Mouse (Mus musculus): Measurements from ENCODE around the gene Otulin. TPM values are rescaled to one million over a fixed set of nuclear protein-coding genes. Genes with fewer than 3 reads are reported as not detected.
A peak's percentile ranks its signal among the peaks of the same experiment; 100 is the strongest.

The Otulin gene
- polyA plus RNA-seq, 1 experiment from 2014 or later: 28.2 TPM

GRCm38 (mm10) chr15:27496596-27497299 lies 133.7 kb downstream of the Otulin start:
- Histone ChIP-seq H3K4me3 (no peak overlapping the region), H3K36me3 (no peaks in the 10 kb centered on the region), H3K9me3 (replicated peaks) (no peaks in the 10 kb centered on the region), H3K27me3 (ENCODE audit: low read depth, poor library complexity, severe bottlenecking) (peaks cover 9% of the 10 kb centered on the region; the same call in 1 of the 2 replicates), H3K27ac (replicated peaks) (peak overlapping the region; percentile 60), H3K4me1 (peaks cover 60% of the 10 kb centered on the region)
- no peak for DNase-seq (ENCODE audit: low spot score)
- WGBS: 79% methylated on average over 11 of the region's 11 CpGs

- Histone ChIP-seq H3K27me3 (ENCODE audit: low read depth, poor library complexity, severe bottlenecking) (peaks cover 15% of the 10 kb centered on the region; the same call in 1 of the 2 replicates), H3K27ac (replicated peaks) (peak overlapping the region; percentile 55), H3K4me3 (no peak overlapping the region), H3K4me1 (peaks cover 61% of the 10 kb centered on the region), H3K36me3 (no peaks in the 10 kb centered on the region), H3K9me3 (replicated peaks) (no peaks in the 10 kb centered on the region)
- no peak for DNase-seq (ENCODE audit: low spot score)
- WGBS: 50% methylated on average over 5 of the region's 5 CpGs
Measured at GRCm38 (mm10) chr15:27495981-27496401, 134.5 kb downstream of the Otulin start.

GRCm38 (mm10) chr15:27493516-27493915 lies 137.0 kb downstream of the Otulin start:
- no peak for DNase-seq (ENCODE audit: low spot score)
- Histone ChIP-seq H3K36me3 (no peaks in the 10 kb centered on the region), H3K4me3 (no peak overlapping the region), H3K27me3 (ENCODE audit: low read depth, poor library complexity, severe bottlenecking) (peaks cover 38% of the 10 kb centered on the region), H3K27ac (replicated peaks) (peak overlapping the region; percentile 24; the same call in 1 of the 2 replicates), H3K9me3 (replicated peaks) (no peaks in the 10 kb centered on the region), H3K4me1 (peaks cover 79% of the 10 kb centered on the region)
- 37% methylated on average over 10 of the region's 10 CpGs for WGBS

- no peak for DNase-seq (ENCODE audit: low spot score)
- Histone ChIP-seq H3K36me3 (no peaks in the 10 kb centered on the region), H3K27ac (replicated peaks) (no peak overlapping the region), H3K27me3 (ENCODE audit: low read depth, poor library complexity, severe bottlenecking) (peaks cover 40% of the 10 kb centered on the region), H3K9me3 (replicated peaks) (no peaks in the 10 kb centered on the region), H3K4me1 (peaks cover 85% of the 10 kb centered on the region), H3K4me3 (no peak overlapping the region)
- 42% methylated on average over 1 of the region's 1 CpGs for WGBS
Measured at GRCm38 (mm10) chr15:27492734-27493133, 137.8 kb downstream of the Otulin start.

Small RNA genes lying within 50 kb of the gene (microRNA-seq; reads per million reads assigned to microRNA genes)
- not detected for gene Mir7117

Other genes starting within 250 kb of the Otulin start
- gene Ank, start 164.0 kb downstream of the Otulin start, polyA plus RNA-seq (2016; fragmentation: Nextera tagmentation; extraction: Ambion mirVana): 6.3 and 6.4 TPM in 2 replicates
- 5.9 and 6.1 TPM in 2 replicates for gene Otulinl, start 50.9 kb upstream of the Otulin start, polyA plus RNA-seq (2016; fragmentation: Nextera tagmentation; extraction: Ambion mirVana)

All from midbrain, embryonic 10.5 days (tissue).